Mouse (Mus musculus) brown adipose tissue, adult 24 weeks (tissue): Measurements from ENCODE around the gene Lrrc26. TPM values are rescaled to one million over a fixed set of nuclear protein-coding genes. Genes with fewer than 3 reads are reported as not detected.

Experiments used
- H3K27ac ChIP-seq: fragments of 200-500 bp; replicated peaks from 2 replicates; pipeline ENCODE4 v1.5.1; 2012; ENCODE audit warnings: low read depth, mild to moderate bottlenecking, low read length
- H3K4me1 ChIP-seq: fragments of 200-500 bp; 2 replicates; pipeline ENCODE4 v1.6.1; 2012; ENCODE audit warnings: low read length, mixed read lengths; ENCODE audit not compliant: control insufficient read depth, insufficient read depth, insufficient read length
- H3K4me3 ChIP-seq: fragments of 200-500 bp; 2 replicates; pipeline ENCODE4 v1.5.1; 2012; ENCODE audit warnings: low read depth, mild to moderate bottlenecking, low read length, moderate library complexity; ENCODE audit not compliant: insufficient read depth
- polyA plus RNA-seq: library from polyadenylated mRNA; stranded (reverse); fragments of >200 nt; gene quantifications from 2 replicates; pipeline ENCODE4 v1.2.4, GENCODE M21; 2012; ENCODE audit not compliant: missing spikeins, insufficient read depth, insufficient read length

The Lrrc26 gene
- polyA plus RNA-seq, 1 experiment = not detected

DNA sequence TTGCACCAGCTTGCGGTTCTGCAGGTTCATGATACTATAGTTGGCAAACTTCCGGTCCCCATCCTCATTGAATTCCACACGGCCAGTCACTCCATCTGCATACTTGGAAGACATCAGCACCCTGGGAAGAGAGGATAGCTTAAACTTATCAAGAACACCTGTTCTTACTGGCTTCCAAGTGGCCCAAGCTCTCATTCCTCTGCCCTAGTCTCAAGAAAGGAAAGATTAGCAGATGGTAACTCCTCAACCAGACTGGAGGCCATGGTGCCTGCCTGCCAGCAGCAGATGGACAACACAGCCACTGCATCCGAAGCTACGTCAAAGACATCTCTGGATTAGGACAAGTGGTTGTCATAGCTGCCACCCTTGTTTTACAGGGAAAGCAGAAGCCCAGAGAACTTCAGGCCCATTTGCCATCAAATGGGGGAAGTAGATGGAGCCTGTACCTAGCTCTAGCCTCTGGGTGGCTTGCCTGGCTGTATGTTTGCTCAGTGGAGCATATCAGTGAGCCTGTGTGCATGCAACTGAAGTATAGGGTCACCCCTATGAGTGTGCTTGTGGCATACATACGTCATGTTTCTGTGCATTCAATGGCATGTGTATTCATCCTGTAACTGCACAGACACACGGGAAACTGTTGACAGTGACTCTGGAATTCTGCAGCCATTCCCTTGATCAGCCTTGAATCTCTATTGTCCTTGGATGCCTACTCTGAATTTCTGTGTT, 14.4 kb downstream of the Lrrc26 start:
- Histone ChIP-seq H3K4me1 (no peaks in the 10 kb centered on the region), H3K27ac (no peak overlapping the region), H3K4me3 (no peak overlapping the region)

DNA sequence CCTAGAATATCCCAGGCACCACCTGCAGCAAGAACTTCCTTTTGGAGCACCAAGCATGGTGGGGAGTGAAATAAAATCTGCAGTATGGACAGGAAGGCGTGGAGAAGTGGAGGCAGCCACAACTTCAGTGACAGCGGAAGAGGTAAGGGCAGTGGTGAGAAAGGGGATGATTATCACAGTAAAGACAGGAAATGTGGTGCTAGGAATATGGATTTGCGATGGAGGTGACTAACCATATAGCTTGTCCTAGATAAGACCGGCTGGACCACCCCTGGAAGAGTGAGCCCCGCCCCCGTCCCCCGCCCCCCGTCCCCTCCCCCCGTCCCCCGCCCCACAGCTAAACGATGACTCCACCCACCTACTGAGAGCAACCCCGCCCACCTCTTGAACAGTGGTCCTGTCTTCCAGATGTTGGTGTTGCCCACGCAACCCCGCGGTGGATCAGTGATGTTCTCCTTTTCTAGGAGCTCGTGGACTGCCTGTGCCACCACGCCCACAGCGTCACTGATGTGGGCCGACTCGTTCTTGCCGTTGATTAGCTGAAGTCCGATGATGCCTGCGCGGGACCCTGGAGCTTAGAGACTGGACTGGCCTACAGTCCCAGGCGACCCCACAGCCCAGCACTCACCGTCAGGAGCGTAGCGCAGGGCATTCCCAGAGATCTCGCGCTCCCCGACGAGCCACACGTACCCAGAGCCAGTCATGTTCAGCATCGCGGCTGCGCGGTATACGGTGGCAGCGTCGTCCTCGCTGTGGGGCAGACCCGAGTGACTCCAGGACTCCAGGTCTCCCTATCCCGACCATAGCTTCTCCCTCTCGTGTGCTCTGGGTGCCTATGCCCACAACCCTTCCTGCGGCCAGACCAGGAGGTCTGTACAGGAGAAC, 15.2 kb downstream of the Lrrc26 start:
- no peaks in the 10 kb centered on the region for H3K4me1 ChIP-seq
- H3K27ac ChIP-seq = no peak overlapping the region
- peak overlapping the region; percentile 41 for H3K4me3 ChIP-seq

DNA sequence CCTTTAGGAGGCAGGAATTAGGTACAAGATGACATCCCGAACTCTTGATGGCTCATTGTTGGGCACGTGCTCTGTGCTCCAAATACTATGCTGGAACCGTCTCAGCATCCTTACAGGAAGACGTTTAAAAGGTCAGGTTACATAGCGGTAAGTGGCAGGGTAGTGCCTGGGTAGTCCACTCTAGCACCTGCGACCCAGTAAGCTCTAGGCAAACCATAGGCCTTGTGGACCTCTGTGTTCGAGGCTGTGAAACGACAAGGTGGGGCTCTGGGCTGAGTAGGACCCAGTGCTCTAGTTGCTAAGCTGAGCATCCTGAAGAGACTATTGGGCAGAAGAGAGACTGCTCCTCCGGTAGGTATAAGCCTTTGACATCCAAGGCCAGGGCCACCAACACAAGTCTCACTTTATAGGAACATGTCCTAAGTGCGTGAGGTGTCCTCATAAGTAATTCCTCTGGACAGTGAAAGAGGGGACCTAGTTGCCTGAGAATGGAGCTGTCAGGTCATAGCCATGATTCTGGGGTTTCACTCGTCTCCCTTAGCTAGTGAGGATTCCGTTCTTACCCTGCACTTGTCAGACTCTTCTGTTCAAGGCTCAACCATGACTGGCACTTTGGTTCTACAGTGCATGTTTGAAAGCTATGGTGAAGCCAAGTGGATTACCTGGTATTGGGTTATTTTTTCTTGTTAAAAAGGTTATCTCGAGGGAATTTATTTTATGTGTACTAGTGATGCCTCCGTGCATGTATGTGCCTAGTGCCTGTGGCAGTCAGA, 16.1 kb downstream of the Lrrc26 start:
- Histone ChIP-seq H3K27ac (no peak overlapping the region), H3K4me3 (no peak overlapping the region), H3K4me1 (no peaks in the 10 kb centered on the region)

DNA sequence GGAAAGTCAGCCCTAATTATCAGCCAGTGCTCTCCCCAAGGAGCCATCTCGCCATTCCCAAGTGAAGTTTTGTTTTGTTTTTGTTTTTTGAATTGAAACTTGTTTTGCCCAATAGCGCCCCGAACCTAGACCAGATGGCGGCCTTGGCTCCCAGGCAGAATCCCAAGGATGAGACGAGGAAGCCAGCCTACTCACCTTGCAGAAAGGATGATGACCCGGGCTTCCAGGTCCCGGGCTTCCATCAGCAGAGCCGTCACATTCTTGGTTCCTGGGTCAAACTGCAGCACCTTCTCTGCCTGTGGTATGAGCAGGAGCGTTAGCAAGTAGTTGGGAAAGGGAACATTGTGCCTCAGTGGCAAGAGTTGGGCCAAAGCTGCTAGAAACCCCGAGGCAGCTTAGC, 20.5 kb downstream of the Lrrc26 start:
- H3K4me1 ChIP-seq = no peaks in the 10 kb centered on the region
- no peak overlapping the region for H3K4me3 ChIP-seq
- no peak overlapping the region for H3K27ac ChIP-seq

DNA sequence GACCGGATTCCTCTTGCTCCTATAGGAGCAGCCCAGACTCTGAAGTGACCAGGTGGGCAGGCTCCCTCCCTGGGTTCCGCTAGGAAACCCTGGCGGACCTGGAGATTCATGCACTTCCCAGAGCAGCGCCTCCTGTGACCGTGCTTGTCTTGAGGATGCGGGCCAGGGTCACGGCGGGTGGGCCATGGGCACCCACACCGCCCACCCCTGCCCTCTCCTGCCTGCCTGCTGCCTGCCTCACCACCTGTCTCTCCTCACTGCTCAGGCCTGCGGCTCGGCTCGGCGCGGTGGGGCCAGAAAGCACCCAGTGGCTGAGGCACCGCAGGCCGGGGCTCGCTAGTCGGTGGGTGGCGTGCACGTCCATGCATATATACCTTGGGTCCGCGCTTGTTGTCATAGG, 21.3 kb downstream of the Lrrc26 start:
- Histone ChIP-seq H3K27ac (no peak overlapping the region), H3K4me1 (no peaks in the 10 kb centered on the region), H3K4me3 (no peak overlapping the region)

DNA sequence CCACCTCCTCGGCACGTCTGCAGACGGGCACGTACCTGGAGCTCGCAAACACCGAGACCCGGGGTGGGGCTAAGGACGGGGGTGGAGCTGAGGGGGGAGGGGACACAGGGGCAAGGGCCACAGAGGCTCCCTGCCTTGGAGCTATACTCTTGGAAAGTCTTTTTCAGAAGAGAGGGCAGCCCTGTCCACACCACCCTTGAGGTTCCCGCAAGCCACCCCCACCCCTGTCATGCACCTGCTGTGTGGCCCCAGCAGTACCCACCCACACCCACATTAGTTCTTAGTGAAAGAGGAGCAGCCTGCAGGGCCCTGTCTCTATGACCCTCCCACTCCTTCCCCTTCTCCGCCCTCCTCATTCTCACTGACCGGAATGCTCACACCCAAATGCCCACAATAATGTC, 21.8 kb downstream of the Lrrc26 start:
- no peak overlapping the region for H3K27ac ChIP-seq

DNA sequence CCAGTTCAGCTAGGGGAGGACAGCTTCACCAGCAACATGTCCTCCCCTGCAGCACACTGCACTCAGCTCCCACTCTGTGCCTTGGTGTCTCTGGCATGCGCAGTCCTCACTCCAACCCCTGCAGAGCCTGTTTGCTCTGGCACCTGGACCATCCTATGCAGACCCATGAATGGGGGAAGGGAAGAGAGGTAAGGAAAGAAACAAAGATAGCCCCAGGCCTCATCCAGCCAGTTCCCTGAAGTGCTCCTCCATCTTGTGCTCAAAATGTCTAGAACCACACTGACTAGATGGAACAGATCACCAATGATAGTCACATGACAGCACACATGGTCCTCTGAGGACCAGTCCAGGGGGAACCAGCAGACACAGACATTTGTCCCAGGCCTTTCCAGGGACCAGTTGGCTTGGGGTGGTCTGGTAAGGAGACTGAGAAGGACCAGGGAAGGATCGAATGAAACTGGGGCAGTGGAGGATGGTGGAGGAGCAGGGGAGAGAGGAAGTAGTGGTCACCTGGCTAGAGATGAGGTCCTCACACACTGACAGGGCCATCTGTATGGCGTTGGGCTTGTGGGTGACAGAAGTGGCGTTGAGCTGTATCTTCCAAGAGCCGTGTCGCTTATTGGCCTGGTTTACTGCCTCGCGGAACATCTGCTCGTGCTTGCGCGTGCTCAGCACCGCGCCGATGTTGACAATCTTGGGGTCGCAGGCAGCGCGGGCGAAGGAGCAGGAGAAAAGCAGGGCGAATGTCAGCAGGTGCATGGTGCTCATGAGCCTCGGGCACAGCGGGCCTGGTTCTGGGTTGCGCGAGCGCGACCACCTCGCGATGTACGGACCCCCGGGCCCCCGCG, 28.6 kb downstream of the Lrrc26 start:
- Histone ChIP-seq H3K4me3 (no peak overlapping the region), H3K27ac (no peak overlapping the region), H3K4me1 (no peaks in the 10 kb centered on the region)

More for the DNA sequence above, 21.8 kb downstream of the Lrrc26 start:
- H3K4me3 ChIP-seq = no peak overlapping the region
- no peaks in the 10 kb centered on the region for H3K4me1 ChIP-seq

DNA sequence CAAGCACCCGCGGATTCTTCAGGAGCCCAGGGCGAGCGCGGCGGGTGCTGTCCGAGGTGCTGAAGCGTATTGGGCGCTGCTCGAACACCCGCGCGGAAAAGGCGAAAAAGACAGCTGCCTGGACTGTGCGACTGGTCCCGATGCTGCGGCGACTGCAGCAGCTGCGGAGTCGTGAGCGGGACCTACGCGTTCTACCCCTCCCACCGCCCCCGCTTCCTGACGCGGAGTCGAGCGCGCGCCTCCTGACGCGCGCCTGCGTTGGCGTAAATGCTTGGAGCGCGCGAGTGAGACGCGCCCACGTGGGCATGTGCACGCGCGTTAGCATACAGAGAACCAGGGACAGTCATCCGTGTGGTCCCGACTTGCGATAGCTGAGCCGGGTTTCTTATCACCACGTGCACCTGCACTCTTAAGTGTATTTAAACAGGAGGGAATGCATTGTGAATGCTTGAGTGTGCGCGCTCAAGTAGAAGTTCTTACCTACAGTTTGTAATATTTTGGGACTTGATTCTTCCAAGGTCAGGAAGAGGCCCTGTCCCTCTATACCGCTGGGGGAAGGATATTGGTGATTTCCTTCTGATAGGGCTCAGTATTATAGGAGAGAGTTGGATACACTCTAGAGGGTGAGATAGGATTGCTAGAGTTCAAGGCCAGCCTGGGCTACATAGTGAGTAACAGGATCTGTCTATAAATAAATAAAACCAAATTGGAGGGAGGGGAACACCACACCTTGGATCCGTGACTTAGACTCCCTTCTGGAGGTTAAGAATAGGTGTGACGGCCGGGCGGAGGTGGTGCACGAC, 29.5 kb downstream of the Lrrc26 start, which contains the start of gene Grin1:
TSS of gene Grin1 (minus strand) at position 217 of the 803 bp plus-strand sequence.
- Histone ChIP-seq H3K4me1 (no peaks in the 10 kb centered on the region), H3K4me3 (no peak within 1 kb of the TSS), H3K27ac (no peak within 1 kb of the TSS)

DNA sequence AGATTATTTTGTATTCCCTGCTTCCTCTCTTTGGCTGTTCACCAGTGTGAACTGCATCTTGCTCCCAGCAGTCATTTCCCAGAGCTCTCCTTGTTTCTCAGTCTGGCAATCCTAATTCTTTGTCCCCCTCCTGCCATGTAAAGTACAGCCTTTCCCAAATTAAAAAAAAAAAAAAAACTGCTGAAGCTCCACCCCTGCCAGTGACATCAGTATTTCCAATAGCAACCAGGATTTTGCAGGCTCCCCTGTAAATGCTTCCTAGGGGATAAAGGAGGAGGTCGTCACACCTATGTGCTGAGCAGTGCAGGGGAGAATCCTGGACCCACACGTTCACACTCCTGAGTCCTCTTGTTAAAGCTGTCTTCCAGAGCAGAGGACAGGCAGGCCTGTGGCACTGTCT, 30.4 kb downstream of the Lrrc26 start:
- no peaks in the 10 kb centered on the region for H3K4me1 ChIP-seq
- no peak overlapping the region for H3K27ac ChIP-seq
- H3K4me3 ChIP-seq = no peak overlapping the region

DNA sequence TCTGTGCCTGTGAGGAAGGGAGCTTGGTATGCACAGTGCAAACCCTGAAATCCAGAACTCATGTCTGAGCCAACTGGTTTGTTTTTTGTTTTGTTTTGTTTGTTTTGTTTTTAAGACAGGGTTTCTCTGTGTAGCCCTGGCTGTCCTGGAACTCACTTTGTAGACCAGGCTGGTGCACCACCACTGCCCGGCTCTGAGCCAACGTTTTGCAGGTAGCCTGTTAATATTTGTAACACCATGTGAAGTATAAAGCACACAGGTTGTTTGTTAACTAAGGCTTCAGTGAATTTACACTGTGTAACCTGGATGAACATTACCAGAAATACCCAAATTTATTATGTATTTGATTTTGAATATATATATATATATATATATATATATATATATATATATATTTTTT, 36.3 kb downstream of the Lrrc26 start:
- Histone ChIP-seq H3K27ac (no peak overlapping the region), H3K4me3 (no peak overlapping the region)

DNA sequence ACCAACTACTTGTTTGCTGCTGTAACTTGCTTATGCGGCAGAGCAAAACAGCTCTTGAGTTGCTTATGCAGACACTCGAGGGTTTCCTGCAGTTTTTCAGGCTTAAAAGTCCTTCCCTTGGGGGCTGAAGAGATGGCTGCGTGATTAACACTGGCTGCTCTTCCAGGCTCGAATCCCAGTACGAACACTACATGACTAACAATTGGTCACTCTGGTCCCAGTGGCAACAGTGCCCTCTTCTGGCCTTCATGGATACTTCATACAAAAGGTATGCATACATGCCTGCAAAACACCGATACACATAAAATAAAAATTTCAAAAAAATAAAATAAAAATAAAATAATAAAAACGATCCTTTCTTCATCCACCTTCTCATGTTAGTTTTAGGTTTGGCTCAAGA, 38.7 kb downstream of the Lrrc26 start:
- peaks cover 3% of the 10 kb centered on the region; the same call in 1 of the 2 replicates for H3K4me1 ChIP-seq
- no peak overlapping the region for H3K27ac ChIP-seq
- no peak overlapping the region for H3K4me3 ChIP-seq

More for the DNA sequence above, 36.3 kb downstream of the Lrrc26 start:
- H3K4me1 ChIP-seq = no peaks in the 10 kb centered on the region

DNA sequence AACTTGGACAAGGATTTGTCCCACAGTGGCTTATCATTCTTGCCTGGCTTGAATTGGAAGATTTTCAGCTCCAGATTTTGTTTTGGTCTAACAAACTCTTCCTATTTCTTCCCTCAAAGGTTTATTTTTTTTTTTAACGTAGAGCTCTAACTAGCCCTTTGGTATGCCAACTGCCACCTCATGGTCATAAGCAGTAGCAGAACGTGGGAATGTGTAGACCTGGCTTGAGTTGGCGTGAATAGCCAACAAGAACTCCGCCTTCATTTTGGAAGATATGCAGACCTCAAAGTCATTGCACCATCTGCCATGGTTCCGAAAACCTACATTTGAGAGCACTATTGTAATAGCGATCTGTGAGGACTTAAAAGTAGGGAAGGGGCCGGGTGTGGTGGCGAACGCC, 41.8 kb downstream of the Lrrc26 start:
- Histone ChIP-seq H3K27ac (no peak overlapping the region), H3K4me3 (peak overlapping the region; percentile 94), H3K4me1 (peaks cover 4% of the 10 kb centered on the region; the same call in 1 of the 2 replicates)

DNA sequence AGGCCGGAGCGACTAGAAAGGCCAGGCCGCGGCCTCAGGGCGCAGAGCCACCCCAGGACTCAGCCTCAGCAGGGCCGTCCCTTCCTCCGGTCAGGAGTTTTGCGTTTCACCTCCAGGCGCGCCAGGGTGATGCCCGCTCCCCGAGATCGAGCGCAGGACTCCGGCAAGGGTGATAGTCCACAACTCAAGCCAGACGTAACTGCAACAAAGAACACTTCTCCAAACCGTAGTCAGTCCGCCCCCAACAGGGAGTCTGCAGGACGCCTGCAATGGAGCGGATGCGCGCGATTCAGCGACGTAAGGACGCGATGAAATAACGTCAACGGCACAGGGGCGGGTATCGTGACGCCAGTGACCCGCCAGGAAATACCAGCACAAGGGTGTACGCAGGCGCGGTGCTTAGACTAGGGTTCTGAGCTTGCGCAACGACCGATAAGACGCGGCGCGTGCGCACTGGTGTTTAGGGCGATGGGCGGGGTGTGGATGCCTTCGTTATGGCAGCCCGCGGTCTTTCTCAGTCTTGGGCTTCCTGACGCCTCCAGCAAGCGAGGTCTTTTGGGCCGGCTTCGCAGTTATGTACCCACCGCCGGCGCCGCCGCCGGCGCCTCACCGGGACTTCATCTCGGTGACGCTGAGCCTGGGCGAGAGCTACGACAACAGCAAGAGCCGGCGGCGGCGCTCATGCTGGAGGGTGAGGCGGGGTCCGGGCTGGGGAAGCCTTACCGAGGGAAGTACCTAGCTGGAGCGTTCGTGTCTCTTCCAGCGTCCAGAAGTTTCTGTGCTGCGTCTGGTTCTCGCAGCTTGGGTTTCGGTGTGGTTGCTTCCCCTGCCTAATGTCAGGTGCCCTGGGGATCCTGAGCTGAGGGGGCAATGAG, 42.8 kb downstream of the Lrrc26 start, which contains the start of gene Man1b1:
TSS of gene Man1b1 (plus strand) at position 53 of the 875 bp plus-strand sequence.
- Histone ChIP-seq H3K4me1 (peaks cover 4% of the 10 kb centered on the region; the same call in 1 of the 2 replicates), H3K27ac (peak within 1 kb of the TSS; percentile 84)

More for the DNA sequence above, 42.8 kb downstream of the Lrrc26 start, which contains the start of gene Man1b1:
- peak within 1 kb of the TSS; percentile 94 for H3K4me3 ChIP-seq
